Mouse (Mus musculus) left cerebral cortex, postnatal 25 days (tissue): Measurements from ENCODE around the gene Fkbp6. TPM values are rescaled to one million over a fixed set of nuclear protein-coding genes. Genes with fewer than 3 reads are reported as not detected.

ENCODE experiments used
- DNase-seq, 2 experiments: peaks; one replicate each; pipeline ENCODE4 v3.0.0; 2022; ENCODE audit warnings: low spot score in 2 of 2, mixed read lengths in 1 of 2
- intact Hi-C: fragments of 180-260 bp; cut with DNase I; formaldehyde crosslinking; loops from one replicate; pipeline ENCODE4 v1.15.1; 2025
- microRNA-seq, 2 experiments: library from miRNA; unstranded; fragments of <30 nt; microRNA quantifications; one replicate each; pipeline ENCODE4 v1.2.0; 2022
- total RNA-seq, 2 experiments: library from RNA; stranded (reverse); gene quantifications; 2 replicates each; pipeline ENCODE4 v1.2.3; 2021

Gene Fkbp6
- total RNA-seq, 2 experiments from 2014 or later = 0.50 TPM; not detected in 1

- DNase-seq = no peak
- intact Hi-C loops = no loop called here
Observed at GRCm38 (mm10) chr5:135248956-135249676, 100.7 kb downstream of the Fkbp6 start.

DNA sequence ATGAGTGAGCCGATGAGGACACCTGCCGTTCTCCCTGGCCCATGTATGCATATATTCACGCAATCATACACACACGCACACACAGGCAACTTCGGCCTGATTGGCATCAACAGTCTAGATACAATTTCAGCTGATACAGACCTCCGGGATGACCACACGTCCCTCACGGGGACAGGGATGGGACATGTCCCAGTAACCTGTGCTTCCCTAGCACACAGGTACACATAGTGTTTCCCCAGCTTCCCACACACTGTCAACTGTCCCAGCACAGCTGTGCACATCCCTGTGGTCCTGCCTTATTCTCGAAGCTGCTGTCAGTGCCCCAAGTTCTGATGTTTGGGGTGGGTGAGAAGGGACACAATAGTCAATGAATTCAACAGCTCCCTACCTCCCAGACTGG lies 102.5 kb downstream of the Fkbp6 start:
- intact Hi-C loops = no loop called here
- no peak for DNase-seq

DNA sequence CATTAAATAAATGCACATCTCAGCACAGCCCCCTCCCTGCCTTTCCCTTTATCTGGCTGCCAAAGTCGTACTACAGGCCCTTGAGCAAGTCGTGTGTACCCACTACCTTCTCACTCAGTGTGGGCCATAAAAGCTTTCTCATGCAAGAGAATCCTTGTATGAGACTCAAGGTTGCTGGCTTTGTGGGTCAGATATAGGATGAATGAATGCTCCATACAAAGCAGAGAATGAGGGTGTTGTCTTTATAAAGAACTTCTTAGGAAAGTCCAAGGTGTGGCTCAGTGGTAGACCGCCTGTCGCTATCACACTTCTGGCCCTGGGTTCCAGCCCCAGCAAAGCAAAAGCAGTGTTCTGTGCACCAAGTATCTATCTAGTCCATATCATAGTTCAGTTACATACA lies 103.3 kb downstream of the Fkbp6 start:
- DNase-seq = no peak
- intact Hi-C loops = no loop called here

DNA sequence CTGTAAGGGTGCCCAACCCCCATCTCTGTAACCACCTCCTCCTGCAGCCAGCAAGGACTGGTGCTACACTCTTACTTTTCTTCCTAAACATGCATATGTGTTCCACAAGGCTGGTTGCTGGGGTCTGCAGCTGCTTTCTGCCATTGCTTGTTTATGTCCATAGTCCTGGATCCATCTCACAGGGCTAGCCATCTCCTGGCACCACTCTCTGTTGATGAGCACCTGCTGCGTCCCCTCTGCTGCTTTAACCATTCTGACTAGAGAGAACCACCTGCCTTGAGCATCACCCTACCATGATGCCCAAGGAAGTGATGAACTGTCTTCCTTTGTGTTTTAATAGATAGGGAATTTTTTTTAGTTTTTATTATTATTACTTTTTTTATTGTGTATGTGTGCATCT lies 106.7 kb downstream of the Fkbp6 start:
- DNase-seq = no peak
- intact Hi-C loops = no loop called here

- DNase-seq = no peak
- intact Hi-C loops = no loop called here
Observed at GRCm38 (mm10) chr5:135242608-135243007, 107.2 kb downstream of the Fkbp6 start.

GRCm38 (mm10) chr5:135242136-135242535 lies 107.7 kb downstream of the Fkbp6 start:
- DNase-seq = no peak
- intact Hi-C loops = no loop called here

Small RNAs within 50 kb of the gene (microRNA-seq; reads per million reads assigned to microRNA genes)
- 0.34 to 0.74 reads per million in 2 experiments for gene Mir7033

Other genes with a start within 250 kb of the Fkbp6 start
- gene Tbl2, start 200.4 kb downstream of the Fkbp6 start, total RNA-seq = 10 to 100 TPM; 30.1 to 30.7 TPM
- gene Bcl7b, start 181.8 kb downstream of the Fkbp6 start, total RNA-seq = 10 to 100 TPM; 52.4 to 53.4 TPM
- gene Baz1b, start 162.8 kb downstream of the Fkbp6 start, total RNA-seq = 10 to 100 TPM; 64.5 to 72.0 TPM
- gene Fzd9, start 98.8 kb downstream of the Fkbp6 start, total RNA-seq = 1 to 10 TPM; 6.5 to 7.2 TPM
- not detected for gene Trim50, start 3.3 kb upstream of the Fkbp6 start, total RNA-seq
- 10 to 100 TPM; 15.7 to 18.8 TPM for gene Nsun5, start 19.9 kb upstream of the Fkbp6 start, total RNA-seq
- 10 to 100 TPM; 51.6 to 51.7 TPM for gene Pom121, start 44.5 kb upstream of the Fkbp6 start, total RNA-seq
- 10 to 100 TPM; 44.3 to 59.7 TPM for gene Hip1, start 195.1 kb upstream of the Fkbp6 start, total RNA-seq
- not detected for gene Ccl26, start 213.5 kb upstream of the Fkbp6 start, total RNA-seq
- under 1 TPM; 0.46 to 0.50 TPM for gene Ccl24, start 223.0 kb upstream of the Fkbp6 start, total RNA-seq